19 mouse cellular contexts compared by ENCODE assay signal in genomic region chr1:134715092-134715491, GRCm38 (mm10).
DNase-seq lines count a peak whose midpoint lies in the region; ATAC-seq and TF ChIP-seq lines count a peak whose summit lies in the region.
"Had no signal": no experiment of that assay in that cellular context is flagged by ENCODE, and none has a peak within 500 bp of the region (broad histone marks: within the 10 kb centered on the region; RNA-seq: fewer than 3 reads in every experiment).

No protein-coding gene starts in this region.

- no peaks in the 10 kb centered on the region for H3K9me3 ChIP-seq in kidney, embryonic 15.5 days (replicated peaks)
- H3K9me3 ChIP-seq in lung, postnatal 0 days (ENCODE audit: low read length) = no peaks in the 10 kb centered on the region
- H3K9me3 ChIP-seq: embryonic facial prominence, embryonic 12.5 days; intestine, embryonic 15.5 days; midbrain, embryonic 15.5 days; neural tube, embryonic 13.5 days had no signal

- DNase-seq in kidney, adult 18-20 months = peak; percentile 22
- peak; percentile 82 for DNase-seq in brain, adult 2 months (ENCODE audit: low read depth, low spot score)
- peak; percentile 84 to 86 for DNase-seq in cerebellum, adult 18-20 months
- DNase-seq in cerebellum, postnatal 14 days = peak; percentile 58 to 79
- no peak for DNase-seq in urinary bladder, postnatal 36 days (ENCODE audit: low spot score in 2 of 2)
- no peak for DNase-seq in lung, postnatal 0 days (ENCODE audit: low spot score)
- DNase-seq: adrenal gland, adult 8-10 months; gastrocnemius, postnatal 36 days; heart, postnatal 4 days had no signal

- no peak overlapping the region for H3K4me3 ChIP-seq in kidney, embryonic 15.5 days (replicated peaks)
- H3K4me3 ChIP-seq in lung, postnatal 0 days (ENCODE audit: low read depth, low read length) = no peak overlapping the region
- H3K4me3 ChIP-seq: embryonic facial prominence, embryonic 12.5 days; intestine, embryonic 15.5 days; midbrain, embryonic 15.5 days; myocyte; neural tube, embryonic 13.5 days had no signal

- H3K9ac ChIP-seq in kidney, embryonic 15.5 days = no peak overlapping the region
- H3K9ac ChIP-seq in lung, postnatal 0 days (replicated peaks; ENCODE audit: low read depth) = no peak overlapping the region
- H3K9ac ChIP-seq: embryonic facial prominence, embryonic 12.5 days; intestine, embryonic 15.5 days; midbrain, embryonic 15.5 days; neural tube, embryonic 13.5 days had no signal

- peaks cover 12% of the 10 kb centered on the region for H3K27me3 ChIP-seq in kidney, embryonic 15.5 days
- H3K27me3 ChIP-seq in lung, postnatal 0 days (replicated peaks; ENCODE audit: insufficient read depth, low read length) = peaks cover 3% of the 10 kb centered on the region; the same call in 1 of the 2 replicates

- no peak overlapping the region for H3K27ac ChIP-seq in kidney, embryonic 15.5 days
- no peak overlapping the region for H3K27ac ChIP-seq in lung, postnatal 0 days (ENCODE audit: low read length)
- H3K27ac ChIP-seq: intestine, embryonic 15.5 days; kidney, postnatal 0 days; macrophage; midbrain, embryonic 15.5 days; neural tube, embryonic 13.5 days had no signal

- H3K4me1 ChIP-seq in kidney, embryonic 15.5 days = peaks cover 54% of the 10 kb centered on the region
- no peaks in the 10 kb centered on the region for H3K4me1 ChIP-seq in lung, postnatal 0 days (ENCODE audit: insufficient read depth, low read depth, low read length)

- TF ChIP-seq EP300 in lung, postnatal 0 days (IDR thresholded peaks at IDR 0.05) = no peak

- WGBS in kidney, embryonic 15.5 days = 51% methylated on average over 5 of the region's 5 CpGs
- WGBS in lung, postnatal 0 days = 57% methylated on average over 5 of the region's 5 CpGs

- TF ChIP-seq CTCF in lung, postnatal 0 days (IDR thresholded peaks at IDR 0.05) = no peak

- no peak overlapping the region for H3K4me2 ChIP-seq in kidney, embryonic 15.5 days
- H3K4me2 ChIP-seq in lung, postnatal 0 days (replicated peaks; ENCODE audit: low read depth, low read length) = no peak overlapping the region
- H3K4me2 ChIP-seq: embryonic facial prominence, embryonic 12.5 days; intestine, embryonic 15.5 days; midbrain, embryonic 15.5 days; neural tube, embryonic 13.5 days had no signal

- ATAC-seq in kidney, embryonic 15.5 days (replicated peaks; ENCODE audit: low FRiP score) = no peak
- no peak for ATAC-seq in lung, postnatal 0 days
- ATAC-seq: activated CD4-positive, CD25-positive, alpha-beta regulatory T cell, adult 4 months; hindbrain, embryonic 16.5 days; intestine, embryonic 15.5 days; midbrain, embryonic 15.5 days had no signal

- H3K36me3 ChIP-seq in kidney, embryonic 15.5 days = no peaks in the 10 kb centered on the region
- H3K36me3 ChIP-seq in lung, postnatal 0 days (ENCODE audit: insufficient read depth, low read length) = no peaks in the 10 kb centered on the region
- H3K36me3 ChIP-seq: embryonic facial prominence, embryonic 12.5 days; intestine, embryonic 15.5 days; midbrain, embryonic 15.5 days; neural tube, embryonic 13.5 days had no signal

Comparison
In these comparisons a context has a peak if more than half of its experiments do, and no peak if none do; other contexts are left out.
1. DNase-seq: peak in kidney, adult 18-20 months (single experiment), brain, adult 2 months (single experiment), cerebellum, adult 18-20 months (2 of 2) and cerebellum, postnatal 14 days (2 of 2); none in urinary bladder, postnatal 36 days (0 of 2) and lung, postnatal 0 days (single experiment).